Mouse (Mus musculus) adrenal gland, adult 2 months (tissue): Measurements from ENCODE around the gene Pxn. TPM values are rescaled to one million over a fixed set of nuclear protein-coding genes. Genes with fewer than 3 reads are reported as not detected.
"Not testable (repeated sequence)": the region's sequence is repeated elsewhere in the genome, so short reads cannot be mapped to it uniquely, and the experiment has no call there.

Experiments
- DNase-seq: peaks from one replicate; pipeline ENCODE4 v3.0.0; 2021
- polyA plus RNA-seq: library from polyadenylated mRNA; depleted of rRNA; stranded (reverse); fragments of >200 nt; gene quantifications from 2 replicates; pipeline ENCODE4 v1.2.3, GENCODE M21; 2012
- total RNA-seq, 2 experiments: library from RNA; stranded (reverse); gene quantifications; 2 replicates each; pipeline ENCODE4 v1.2.3; 2021

Gene Pxn
- total and polyA plus RNA-seq, 3 experiments, result 39.4 to 67.5 (median 47.2) TPM

GRCm38 (mm10) chr5:115485489-115486205 lies 20.8 kb upstream of the Pxn start:
- DNase-seq, result no peak

GRCm38 (mm10) chr5:115486726-115487125 lies 19.8 kb upstream of the Pxn start:
- no peak for DNase-seq

- DNase-seq, result no peak
These were observed 19.1 kb upstream of the Pxn start for GRCm38 (mm10) chr5:115487353-115487752.

- DNase-seq, result no peak
These were observed 18.4 kb upstream of the Pxn start for GRCm38 (mm10) chr5:115487942-115488580.

- peak; percentile 79 for DNase-seq
These were observed 17.4 kb upstream of the Pxn start for GRCm38 (mm10) chr5:115488841-115489698.

GRCm38 (mm10) chr5:115489699-115490637 lies 16.5 kb upstream of the Pxn start:
- peak; percentile 89 for DNase-seq

- DNase-seq, result no peak
These were observed 15.9 kb upstream of the Pxn start for GRCm38 (mm10) chr5:115490638-115491000.

GRCm38 (mm10) chr5:115491076-115491475 lies 15.4 kb upstream of the Pxn start:
- DNase-seq, result no peak

- DNase-seq, result peak; percentile 87
These were observed 14.6 kb upstream of the Pxn start for GRCm38 (mm10) chr5:115491771-115492322.

GRCm38 (mm10) chr5:115492711-115493335 lies 13.7 kb upstream of the Pxn start:
- peak; percentile 59 for DNase-seq

GRCm38 (mm10) chr5:115493441-115493840 lies 13.0 kb upstream of the Pxn start:
- no peak for DNase-seq

- not testable (repeated sequence) for DNase-seq
These were observed 10.9 kb upstream of the Pxn start for GRCm38 (mm10) chr5:115495618-115496017.

- no peak for DNase-seq
These were observed 9.4 kb upstream of the Pxn start for GRCm38 (mm10) chr5:115497033-115497432.

GRCm38 (mm10) chr5:115498307-115499240 lies 7.9 kb upstream of the Pxn start:
- DNase-seq, result no peak

GRCm38 (mm10) chr5:115500383-115500935 lies 6.0 kb upstream of the Pxn start:
- DNase-seq, result no peak

GRCm38 (mm10) chr5:115503035-115503434 lies 3.4 kb upstream of the Pxn start:
- DNase-seq, result no peak

GRCm38 (mm10) chr5:115505617-115506016 lies 859 bp upstream of the Pxn start:
- not testable (repeated sequence) for DNase-seq

GRCm38 (mm10) chr5:115507267-115507980 lies 948 bp downstream of the Pxn start:
- no peak for DNase-seq
